Mouse (Mus musculus) layer of hippocampus, adult 11-12 months (tissue): ENCODE results near the gene Ttc28.
A peak's percentile ranks its signal among the peaks of the same experiment; 100 is the strongest.

Experiments used
- DNase-seq: peaks from one replicate; pipeline ENCODE4 v3.0.0; 2022; ENCODE audit warnings: low spot score

Gene Ttc28

DNA sequence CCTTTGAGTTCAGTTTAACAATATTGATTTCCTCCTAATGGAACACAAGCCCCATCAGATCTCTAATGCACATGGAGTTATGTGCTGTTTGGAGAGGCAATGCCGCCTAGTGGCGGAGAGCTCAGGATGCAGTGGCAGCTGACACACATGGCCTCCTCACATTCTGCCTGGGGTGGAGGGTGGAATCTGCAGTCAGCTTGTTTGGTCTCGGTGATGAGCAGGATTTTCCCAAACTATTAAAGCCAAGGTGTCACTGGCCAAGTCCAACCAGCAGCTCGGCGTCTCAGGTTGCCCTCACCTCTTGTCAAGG is 329.0 kb downstream of the Ttc28 start:
- DNase-seq = peak; percentile 72

DNA sequence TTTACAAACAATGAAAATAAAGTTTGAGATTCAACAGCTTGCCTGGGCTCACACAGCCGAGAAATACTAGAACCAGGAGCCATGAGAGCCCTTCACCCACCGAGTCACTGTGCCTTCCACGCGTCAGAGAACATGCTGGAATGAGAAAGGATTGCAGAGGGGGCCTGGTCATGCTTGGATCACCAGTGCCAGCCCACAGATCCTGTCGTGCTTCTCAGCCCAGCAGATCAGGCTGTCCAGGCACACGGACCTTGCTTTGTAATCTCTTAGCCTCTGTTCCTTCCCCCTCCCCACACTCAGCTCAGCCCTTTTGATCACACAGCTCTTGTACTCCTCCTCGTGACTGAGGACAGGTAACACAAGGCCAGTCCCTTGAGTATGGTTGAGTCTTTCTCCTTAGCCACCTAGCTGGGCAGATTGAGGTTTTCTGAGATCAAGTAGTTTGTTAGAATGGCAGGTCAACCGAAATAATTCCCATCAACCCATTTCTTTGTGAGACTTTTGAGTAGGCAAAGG is 334.4 kb downstream of the Ttc28 start:
- DNase-seq = no peak

- DNase-seq = no peak
These were observed 335.3 kb downstream of the Ttc28 start for GRCm38 (mm10) chr5:111214890-111215289.

DNA sequence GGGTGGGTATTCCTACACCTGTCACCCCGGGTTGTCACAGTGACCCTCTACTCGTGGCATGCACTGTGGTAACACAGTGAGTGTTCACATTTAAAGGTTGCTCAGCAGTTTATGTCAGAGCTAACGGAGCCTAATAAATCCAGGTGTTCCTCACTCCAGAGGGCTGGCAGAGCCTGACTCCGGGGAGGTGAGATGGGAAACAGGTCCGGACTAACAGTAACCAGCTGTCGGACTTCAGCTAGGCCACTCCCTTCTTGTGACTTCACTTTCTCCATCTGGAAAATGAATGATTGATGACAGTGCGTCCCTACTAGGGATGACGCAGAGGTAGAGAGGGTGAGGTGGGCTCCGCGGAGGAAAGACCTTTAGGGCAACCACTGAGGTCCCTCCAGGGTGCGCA is 336.1 kb downstream of the Ttc28 start:
- no peak for DNase-seq

DNA sequence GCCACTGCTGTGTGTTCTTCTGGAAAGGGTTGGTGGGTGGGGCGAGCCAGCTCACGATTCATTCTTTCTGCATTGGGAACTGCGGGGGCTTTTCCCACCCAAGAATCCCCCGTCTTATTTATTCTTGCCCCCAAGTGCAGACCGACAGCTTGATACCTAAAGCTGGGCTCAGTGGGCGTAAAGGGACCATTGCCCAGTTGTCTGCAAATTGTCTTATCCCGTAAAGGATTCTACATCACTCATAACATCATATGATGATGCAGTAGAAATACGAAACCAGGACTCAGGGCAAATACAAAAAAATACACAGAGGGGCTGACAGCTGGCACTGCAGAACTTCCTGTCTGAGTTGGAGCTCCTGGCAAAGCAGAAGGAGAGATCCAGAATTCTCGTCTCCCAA is 336.6 kb downstream of the Ttc28 start:
- no peak for DNase-seq

- DNase-seq = no peak
These were observed 338.0 kb downstream of the Ttc28 start for GRCm38 (mm10) chr5:111217447-111218110.

GRCm38 (mm10) chr5:111218111-111218891 is 338.7 kb downstream of the Ttc28 start:
- DNase-seq = no peak

DNA sequence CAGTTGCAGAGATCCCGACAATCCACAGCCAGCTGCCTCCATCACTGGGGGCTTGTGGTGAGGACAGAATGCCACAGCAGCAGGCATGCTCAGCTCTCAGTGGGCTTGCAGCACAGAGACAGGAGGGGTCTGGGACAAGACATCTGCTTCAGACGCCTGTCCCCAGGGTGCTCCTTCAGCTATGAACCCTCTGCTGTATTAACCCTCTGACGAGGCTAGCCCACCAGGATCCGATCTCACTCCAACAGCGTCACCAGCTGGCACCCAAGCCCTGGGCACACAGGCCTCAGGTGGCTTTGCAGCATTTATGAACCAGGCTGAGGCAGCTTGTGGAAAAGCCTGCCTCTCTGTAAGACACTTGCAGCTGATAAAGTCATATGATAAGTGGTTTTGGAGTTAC is 339.4 kb downstream of the Ttc28 start:
- DNase-seq = no peak

GRCm38 (mm10) chr5:111220679-111221380 is 341.2 kb downstream of the Ttc28 start:
- DNase-seq = no peak

- no peak for DNase-seq
These were observed 343.2 kb downstream of the Ttc28 start for GRCm38 (mm10) chr5:111222820-111223219.

DNA sequence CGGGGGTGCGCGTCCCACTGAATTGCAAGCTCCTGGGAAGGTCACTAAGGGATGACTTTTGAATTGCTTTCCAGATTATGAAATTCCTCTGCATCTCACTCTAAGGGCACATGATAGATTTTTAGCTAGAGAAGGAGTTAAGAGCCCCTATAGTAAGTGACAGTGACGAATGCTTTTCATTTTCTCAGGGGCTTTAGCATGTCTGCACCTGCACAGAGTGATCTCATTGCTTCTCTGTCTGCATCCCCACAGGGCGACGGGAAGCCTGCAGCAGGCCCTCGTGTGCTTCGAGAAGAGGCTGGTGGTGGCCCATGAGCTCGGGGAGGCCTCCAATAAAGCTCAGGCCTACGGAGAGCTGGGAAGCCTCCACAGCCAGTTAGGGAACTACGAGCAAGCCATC is 345.7 kb downstream of the Ttc28 start:
- no peak for DNase-seq

DNA sequence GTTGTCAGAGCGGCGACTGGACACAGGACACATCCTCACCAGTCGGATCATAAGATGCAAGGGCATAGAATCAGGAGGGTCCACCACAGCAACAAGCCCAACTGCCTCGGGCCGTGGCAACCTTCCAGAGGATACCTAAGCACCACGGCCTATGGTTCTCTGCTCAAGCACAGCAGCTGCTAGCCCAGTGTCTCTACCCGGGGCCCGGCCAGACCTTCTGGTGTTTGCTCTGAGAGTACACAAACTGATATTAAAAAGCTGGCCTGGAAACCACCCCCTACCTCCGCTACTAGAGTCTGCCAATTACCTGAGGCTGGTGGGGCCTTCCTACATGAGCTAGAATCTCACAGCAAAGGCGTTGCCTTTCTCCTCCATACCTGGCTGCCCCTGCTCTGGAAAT is 346.9 kb downstream of the Ttc28 start:
- DNase-seq = no peak

GRCm38 (mm10) chr5:111227850-111228249 is 348.2 kb downstream of the Ttc28 start:
- DNase-seq = no peak

GRCm38 (mm10) chr5:111228302-111229040 is 348.9 kb downstream of the Ttc28 start:
- no peak for DNase-seq

GRCm38 (mm10) chr5:111229041-111229394 is 349.4 kb downstream of the Ttc28 start:
- DNase-seq = no peak

DNA sequence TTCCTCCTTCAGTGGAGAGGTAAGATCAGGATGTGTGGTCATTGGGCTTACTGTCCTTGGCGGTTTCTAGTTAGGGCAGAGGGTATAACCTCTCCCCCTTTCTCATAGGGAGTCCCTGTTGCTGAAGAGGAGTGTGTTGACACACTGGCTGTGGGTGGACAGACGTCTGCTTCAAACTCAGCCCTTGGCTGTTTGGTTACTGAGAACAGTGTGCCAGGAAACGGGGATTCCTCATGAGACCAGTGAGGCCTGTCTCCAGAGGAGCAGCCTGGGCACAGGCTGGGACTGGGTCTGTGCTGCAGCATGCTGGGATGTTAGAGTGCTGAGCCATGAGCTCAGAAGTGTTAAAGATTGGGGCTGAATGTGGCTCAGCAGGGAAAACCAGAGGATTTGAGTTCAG is 350.1 kb downstream of the Ttc28 start:
- no peak for DNase-seq

GRCm38 (mm10) chr5:111231044-111231443 is 351.4 kb downstream of the Ttc28 start:
- DNase-seq = no peak

GRCm38 (mm10) chr5:111231769-111232168 is 352.2 kb downstream of the Ttc28 start:
- DNase-seq = no peak

- no peak for DNase-seq
These were observed 353.6 kb downstream of the Ttc28 start for GRCm38 (mm10) chr5:111233022-111233709.

DNA sequence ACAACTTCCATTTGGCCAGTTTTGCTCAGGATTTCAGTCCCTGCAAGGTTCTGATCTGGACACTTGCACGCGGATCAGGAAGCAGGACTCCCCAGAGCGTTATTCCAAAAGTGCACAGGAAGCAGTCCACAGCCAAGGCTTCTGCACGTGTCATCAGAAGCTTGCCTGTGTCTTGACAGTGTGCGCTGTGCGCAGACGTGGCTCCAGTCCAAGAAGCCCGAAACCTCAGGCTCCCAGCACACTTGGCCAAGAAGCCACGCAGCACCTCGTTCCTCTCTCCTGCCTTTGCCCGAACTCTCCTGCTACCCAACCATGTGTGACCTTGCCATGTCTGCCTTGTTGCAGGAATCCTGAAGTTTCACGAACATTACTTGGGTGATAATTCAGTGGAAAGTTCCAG is 355.5 kb downstream of the Ttc28 start:
- no peak for DNase-seq

DNA sequence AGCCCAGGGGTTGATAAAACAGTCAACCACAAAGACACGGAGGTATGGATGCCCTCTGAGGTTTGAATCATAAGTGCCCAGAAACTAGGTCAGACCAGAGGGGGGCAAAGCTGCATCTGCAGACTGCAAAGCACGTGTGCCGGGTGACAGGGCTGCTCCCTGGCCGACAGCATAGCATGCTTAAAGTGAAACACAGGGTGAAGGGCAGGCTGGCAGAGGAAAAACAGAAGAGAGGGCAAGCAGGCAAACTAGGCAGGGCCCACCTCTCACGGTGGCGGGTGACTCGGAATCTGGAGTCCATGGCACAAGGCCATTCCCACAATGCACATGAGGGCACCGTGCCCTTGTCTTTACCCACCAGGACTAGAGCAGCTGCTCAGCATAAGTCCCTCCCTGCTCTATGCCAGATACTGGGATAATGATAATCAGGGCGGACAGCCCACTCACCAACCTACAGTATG is 357.6 kb downstream of the Ttc28 start:
- no peak for DNase-seq

- no peak for DNase-seq
These were observed 359.6 kb downstream of the Ttc28 start for GRCm38 (mm10) chr5:111239223-111239622.
